Mouse (Mus musculus) thymus, adult 2 months (tissue): ENCODE results near the gene Dgke.

Experiments used
- CTCF ChIP-seq: fragments of 200-500 bp; IDR thresholded peaks from 2 replicates; pipeline ENCODE4 v1.5.1; 2012; ENCODE audit warnings: mild to moderate bottlenecking, control low read depth, low read length, moderate library complexity, borderline replicate concordance; ENCODE audit not compliant: control insufficient read depth, poor library complexity, insufficient read depth; ENCODE audit errors: extremely low read depth
- POLR2A ChIP-seq: fragments of 200-500 bp; IDR thresholded peaks from 2 replicates; pipeline ENCODE4 v1.6.1; 2012; ENCODE audit warnings: mild to moderate bottlenecking, low read length, control low read depth, moderate library complexity; ENCODE audit not compliant: control insufficient read depth, poor library complexity, insufficient read depth; ENCODE audit errors: extremely low read depth

DNA sequence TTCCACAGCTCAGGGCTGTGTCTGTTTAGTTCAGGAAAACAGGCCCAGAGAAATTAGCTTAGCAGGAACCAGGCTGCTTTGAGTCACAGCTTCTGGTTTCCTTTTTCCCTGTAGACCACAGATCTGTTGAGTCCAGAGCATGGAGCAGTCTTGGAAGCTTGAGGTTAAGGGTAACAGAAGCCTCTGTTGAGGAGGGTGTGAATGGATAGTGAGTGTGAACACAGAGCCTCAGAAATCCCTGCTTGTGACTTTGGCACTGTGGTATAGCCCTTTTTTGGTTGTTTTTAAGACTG, 66.2 kb downstream of the Dgke start:
- no peak for TF ChIP-seq CTCF
- TF ChIP-seq POLR2A, result no peak
